Mouse (Mus musculus) midbrain, embryonic 12.5 days (tissue): ENCODE measurements around the gene Lsm6. TPM values are rescaled to one million over a fixed set of nuclear protein-coding genes. Genes with fewer than 3 reads are reported as not detected.

Experiments used
- ATAC-seq: fragments of 200-750 bp; cut with Nextera tagmentation; 2 replicates; pipeline ENCODE4 v1.8.0; 2017; ENCODE audit warnings: low read depth, moderate TSS enrichment, moderate library complexity; ENCODE audit not compliant: low FRiP score
- H3K27ac ChIP-seq: fragments of 300-500 bp; sonication (generic); replicated peaks from 2 replicates; pipeline ENCODE4 v1.5.1; 2016; ENCODE audit warnings: mild to moderate bottlenecking
- H3K27me3 ChIP-seq: fragments of 300-500 bp; sonication (generic); 2 replicates; pipeline ENCODE4 v1.6.1; 2016; ENCODE audit warnings: mild to moderate bottlenecking
- H3K36me3 ChIP-seq: fragments of 300-500 bp; sonication (generic); 2 replicates; pipeline ENCODE4 v1.6.1; 2016
- H3K4me1 ChIP-seq: fragments of 300-500 bp; sonication (generic); 2 replicates; pipeline ENCODE4 v1.6.1; 2016
- H3K4me2 ChIP-seq: fragments of 300-500 bp; sonication (generic); replicated peaks from 2 replicates; pipeline ENCODE4 v1.6.1; 2016; ENCODE audit warnings: mild to moderate bottlenecking, moderate library complexity
- H3K4me3 ChIP-seq: fragments of 300-500 bp; sonication (generic); 2 replicates; pipeline ENCODE4 v1.5.1; 2016; ENCODE audit warnings: mild to moderate bottlenecking
- H3K9ac ChIP-seq: fragments of 300-500 bp; sonication (generic); replicated peaks from 2 replicates; pipeline ENCODE4 v1.6.1; 2016; ENCODE audit warnings: mild to moderate bottlenecking, moderate library complexity
- H3K9me3 ChIP-seq: fragments of 300-500 bp; sonication (generic); 2 replicates; pipeline ENCODE4 v1.6.1; 2016; ENCODE audit warnings: mild to moderate bottlenecking
- WGBS: fragments of 180-500 bp; shearing (Covaris S2); methylation state at CpG from one replicate; pipeline ENCODE4 v1.1.7; 2016; 5-methylcytosine and 5-hydroxymethylcytosine counted together
- polyA plus RNA-seq: library from polyadenylated mRNA; unstranded; fragments of >200 nt; fragmentation: Nextera tagmentation; extraction: Ambion mirVana; gene quantifications from 2 replicates; pipeline ENCODE4 v1.2.1, GENCODE M21; 2016

Lsm6 gene
- polyA plus RNA-seq, 1 experiment from 2014 or later, result 197 TPM

DNA sequence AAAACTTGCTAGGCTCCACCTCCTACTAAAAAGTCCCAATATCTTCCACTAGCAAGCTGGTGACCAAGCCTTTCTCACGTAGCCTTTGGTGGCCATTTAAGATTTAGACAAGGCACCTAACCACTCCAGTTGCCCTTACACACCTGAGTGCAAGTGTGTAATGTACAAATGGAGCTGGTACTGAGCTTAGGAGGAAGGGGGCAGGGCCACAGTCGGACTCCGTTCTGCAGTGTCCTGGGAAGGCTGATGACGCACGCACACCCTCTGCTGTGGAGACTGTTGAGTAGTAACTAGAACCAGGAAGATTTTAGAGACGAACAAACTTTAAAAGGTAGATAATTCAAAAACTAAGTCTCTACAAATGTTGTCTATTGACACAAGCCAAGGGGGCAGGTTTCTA, 19.7 kb downstream of the Lsm6 start:
- H3K4me3 ChIP-seq, result no peak overlapping the region
- H3K9me3 ChIP-seq, result no peaks in the 10 kb centered on the region
- 87% methylated on average over 6 of the region's 6 CpGs for WGBS
- peaks cover 28% of the 10 kb centered on the region for H3K36me3 ChIP-seq
- no peak overlapping the region for H3K27ac ChIP-seq
- H3K4me2 ChIP-seq, result no peak overlapping the region
- H3K27me3 ChIP-seq, result no peaks in the 10 kb centered on the region
- no peak for ATAC-seq
- H3K4me1 ChIP-seq, result no peaks in the 10 kb centered on the region
- H3K9ac ChIP-seq, result no peak overlapping the region

- Histone ChIP-seq H3K4me3 (no peak overlapping the region), H3K9me3 (no peaks in the 10 kb centered on the region; the same call in 1 of the 2 replicates), H3K27ac (no peak overlapping the region), H3K4me2 (no peak overlapping the region), H3K9ac (no peak overlapping the region), H3K27me3 (no peaks in the 10 kb centered on the region), H3K36me3 (peaks cover 6% of the 10 kb centered on the region; the same call in 1 of the 2 replicates), H3K4me1 (no peaks in the 10 kb centered on the region)
- ATAC-seq, result no peak
- 92% methylated on average over 3 of the region's 3 CpGs for WGBS
These were observed 22.3 kb downstream of the Lsm6 start for GRCm38 (mm10) chr8:78798671-78799070.

GRCm38 (mm10) chr8:78797985-78798384, 23.0 kb downstream of the Lsm6 start:
- H3K9ac ChIP-seq, result no peak overlapping the region
- no peak for ATAC-seq

DNA sequence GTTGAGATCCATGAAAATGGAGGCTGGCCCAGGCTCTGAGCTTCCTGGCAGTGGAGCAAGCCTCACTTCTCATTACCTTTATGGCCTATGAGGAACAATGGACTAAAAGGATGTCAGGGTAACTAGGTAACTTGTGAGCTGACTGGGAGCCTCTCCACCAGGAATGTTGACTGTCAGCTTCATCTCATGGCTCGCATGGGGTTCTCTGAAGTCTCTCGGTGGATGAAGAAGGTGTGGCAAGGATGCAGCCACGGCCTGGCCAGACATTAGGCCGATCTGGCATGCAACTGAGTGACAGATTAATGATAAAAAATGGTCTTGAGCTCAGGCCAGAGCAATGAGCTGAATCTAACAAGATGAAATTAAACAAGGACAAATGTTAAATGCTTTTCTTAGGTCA, 27.7 kb downstream of the Lsm6 start:
- Histone ChIP-seq H3K9ac (no peak overlapping the region), H3K4me3 (no peak overlapping the region), H3K9me3 (no peaks in the 10 kb centered on the region; the same call in 1 of the 2 replicates), H3K36me3 (no peaks in the 10 kb centered on the region), H3K4me2 (no peak overlapping the region), H3K27me3 (no peaks in the 10 kb centered on the region), H3K4me1 (no peaks in the 10 kb centered on the region), H3K27ac (no peak overlapping the region)
- WGBS, result 90% methylated on average over 4 of the region's 4 CpGs
- no peak for ATAC-seq

More at GRCm38 (mm10) chr8:78797985-78798384, 23.0 kb downstream of the Lsm6 start:
- no peaks in the 10 kb centered on the region for H3K27me3 ChIP-seq
- H3K36me3 ChIP-seq, result no peaks in the 10 kb centered on the region
- H3K9me3 ChIP-seq, result no peaks in the 10 kb centered on the region; the same call in 1 of the 2 replicates
- no peak overlapping the region for H3K4me2 ChIP-seq
- H3K27ac ChIP-seq, result no peak overlapping the region
- H3K4me1 ChIP-seq, result no peaks in the 10 kb centered on the region
- no peak overlapping the region for H3K4me3 ChIP-seq
- 84% methylated on average over 7 of the region's 7 CpGs for WGBS

DNA sequence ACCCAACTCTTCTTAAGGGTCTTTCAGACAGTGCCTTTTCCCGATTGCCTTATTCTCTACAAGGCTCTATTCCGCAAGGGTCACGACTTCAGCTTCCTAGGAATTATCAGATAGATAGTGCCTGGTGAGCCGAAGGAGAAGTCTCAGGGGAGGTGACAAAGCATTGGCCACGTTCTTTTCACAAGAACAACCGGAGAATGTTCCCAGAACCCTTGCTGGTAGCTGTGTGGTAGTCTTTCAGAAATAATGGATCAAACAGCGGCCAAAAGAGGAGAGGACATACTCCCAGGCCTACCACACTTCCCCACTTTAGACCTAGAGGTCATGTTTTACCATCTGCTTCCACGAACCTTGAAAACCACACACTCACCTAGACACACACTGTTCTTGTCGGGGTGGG, 44.1 kb downstream of the Lsm6 start:
- ATAC-seq, result no peak
- Histone ChIP-seq H3K36me3 (no peaks in the 10 kb centered on the region), H3K4me1 (no peaks in the 10 kb centered on the region), H3K9ac (no peak overlapping the region), H3K27ac (no peak overlapping the region), H3K27me3 (no peaks in the 10 kb centered on the region), H3K4me3 (no peak overlapping the region), H3K4me2 (no peak overlapping the region), H3K9me3 (no peaks in the 10 kb centered on the region)
- 87% methylated on average over 9 of the region's 9 CpGs for WGBS

DNA sequence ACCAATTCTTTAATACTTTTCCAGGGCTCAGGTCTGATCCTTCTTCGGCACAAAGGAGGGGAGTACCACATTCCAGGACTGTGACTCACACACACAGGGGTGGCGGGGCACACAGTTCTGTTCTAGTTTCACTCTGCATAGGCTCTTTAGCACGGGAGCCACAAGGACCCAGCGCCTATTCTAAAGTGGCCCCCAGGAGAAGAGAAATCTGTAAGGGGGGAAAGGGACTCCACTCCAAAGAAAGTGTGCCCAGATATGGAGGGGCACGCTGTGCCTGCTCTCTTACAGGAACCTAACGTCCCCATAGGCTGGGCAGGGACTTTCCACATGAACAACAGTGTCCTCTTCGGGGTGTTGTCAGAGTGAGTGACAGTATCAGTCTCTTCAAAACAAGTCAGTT, 49.7 kb downstream of the Lsm6 start:
- ATAC-seq, result no peak
- Histone ChIP-seq H3K27ac (no peak overlapping the region), H3K36me3 (no peaks in the 10 kb centered on the region), H3K9ac (no peak overlapping the region), H3K4me3 (no peak overlapping the region), H3K4me2 (no peak overlapping the region), H3K9me3 (no peaks in the 10 kb centered on the region), H3K27me3 (no peaks in the 10 kb centered on the region), H3K4me1 (no peaks in the 10 kb centered on the region)
- 76% methylated on average over 7 of the region's 7 CpGs for WGBS

GRCm38 (mm10) chr8:78770584-78770983, 50.4 kb downstream of the Lsm6 start:
- no peaks in the 10 kb centered on the region for H3K9me3 ChIP-seq
- H3K4me1 ChIP-seq, result no peaks in the 10 kb centered on the region
- H3K4me2 ChIP-seq, result no peak overlapping the region
- H3K27me3 ChIP-seq, result no peaks in the 10 kb centered on the region
- no peaks in the 10 kb centered on the region for H3K36me3 ChIP-seq
- no peak overlapping the region for H3K9ac ChIP-seq
- ATAC-seq, result no peak
- H3K4me3 ChIP-seq, result no peak overlapping the region
- 98% methylated on average over 3 of the region's 3 CpGs for WGBS
- no peak overlapping the region for H3K27ac ChIP-seq

- Histone ChIP-seq H3K27me3 (no peaks in the 10 kb centered on the region), H3K4me3 (no peak overlapping the region), H3K4me1 (no peaks in the 10 kb centered on the region), H3K9me3 (no peaks in the 10 kb centered on the region), H3K4me2 (no peak overlapping the region), H3K9ac (no peak overlapping the region), H3K27ac (no peak overlapping the region), H3K36me3 (no peaks in the 10 kb centered on the region)
- WGBS, result 88% methylated on average over 1 of the region's 1 CpGs
- no peak for ATAC-seq
These were observed 55.4 kb downstream of the Lsm6 start for GRCm38 (mm10) chr8:78765556-78765955.

DNA sequence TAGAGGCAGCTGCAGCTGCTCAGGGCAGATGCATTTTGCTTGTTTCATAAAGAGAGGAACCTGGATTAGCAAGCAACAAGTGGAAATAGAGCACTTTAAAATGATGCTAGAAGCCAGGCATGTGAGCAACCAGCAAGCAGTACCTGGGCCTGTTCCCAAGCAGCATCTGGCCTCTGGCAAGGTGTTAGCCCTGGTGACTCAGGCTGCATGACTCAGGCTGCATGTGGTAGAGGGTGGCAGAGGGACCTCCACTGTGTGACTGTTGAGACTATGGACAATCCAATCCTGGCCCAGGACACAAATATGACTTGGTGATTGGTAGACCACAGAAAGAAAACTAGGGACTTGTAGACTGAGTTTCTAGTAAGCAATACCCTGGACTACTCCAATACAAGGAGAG, 56.0 kb downstream of the Lsm6 start:
- H3K4me2 ChIP-seq, result no peak overlapping the region
- no peaks in the 10 kb centered on the region for H3K4me1 ChIP-seq
- no peak overlapping the region for H3K27ac ChIP-seq
- H3K36me3 ChIP-seq, result no peaks in the 10 kb centered on the region
- no peak overlapping the region for H3K4me3 ChIP-seq
- H3K27me3 ChIP-seq, result no peaks in the 10 kb centered on the region
- H3K9ac ChIP-seq, result no peak overlapping the region
- H3K9me3 ChIP-seq, result no peaks in the 10 kb centered on the region
- no peak for ATAC-seq

GRCm38 (mm10) chr8:78759139-78759538, 61.8 kb downstream of the Lsm6 start:
- Histone ChIP-seq H3K27ac (no peak overlapping the region), H3K4me2 (no peak overlapping the region), H3K36me3 (no peaks in the 10 kb centered on the region), H3K4me3 (no peak overlapping the region), H3K27me3 (no peaks in the 10 kb centered on the region), H3K9ac (no peak overlapping the region), H3K9me3 (no peaks in the 10 kb centered on the region), H3K4me1 (no peaks in the 10 kb centered on the region)
- ATAC-seq, result no peak

- H3K4me1 ChIP-seq, result no peaks in the 10 kb centered on the region
- H3K4me2 ChIP-seq, result no peak overlapping the region
- H3K9me3 ChIP-seq, result no peaks in the 10 kb centered on the region
- H3K27ac ChIP-seq, result no peak overlapping the region
- no peak overlapping the region for H3K9ac ChIP-seq
- WGBS, result 82% methylated on average over 4 of the region's 4 CpGs
- H3K4me3 ChIP-seq, result no peak overlapping the region
- H3K27me3 ChIP-seq, result no peaks in the 10 kb centered on the region
- no peak for ATAC-seq
- no peaks in the 10 kb centered on the region for H3K36me3 ChIP-seq
These were observed 66.0 kb downstream of the Lsm6 start for GRCm38 (mm10) chr8:78754986-78755385.
